Mouse (Mus musculus): ENCODE results near the gene Stat4.

DNA sequence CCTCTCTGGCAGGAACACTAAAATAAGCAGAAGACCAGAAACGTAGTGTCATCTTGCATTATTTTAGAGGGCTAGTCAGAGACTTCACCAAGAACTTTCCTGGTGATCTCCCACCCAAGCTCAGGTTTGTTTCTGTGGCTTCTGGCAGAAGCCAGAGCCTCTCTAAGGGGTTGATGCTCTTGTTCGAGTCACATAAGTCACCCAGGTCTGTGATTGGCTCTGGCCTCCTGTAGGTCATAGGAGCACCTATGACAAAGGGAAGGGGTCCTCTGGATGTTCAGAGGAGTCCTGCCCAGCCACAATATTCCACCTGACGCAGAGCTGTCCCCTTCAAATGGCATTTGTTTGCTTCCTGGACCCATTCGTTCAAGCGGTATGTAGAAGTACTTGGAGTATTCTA, at the start of gene Stat4:
- TF ChIP-seq POLR2A (IDR thresholded peaks at IDR 0.05; ENCODE audit: insufficient read depth, low read depth, low read length) (no peak), CTCF (IDR thresholded peaks at IDR 0.05; ENCODE audit: insufficient read depth, low read depth, low read length) (no peak)

All from olfactory bulb, adult 2 months (tissue).